Mouse (Mus musculus) left cerebral cortex, adult 2 months (tissue): ENCODE data around the gene Uso1. TPM values are rescaled to one million over a fixed set of nuclear protein-coding genes. Genes with fewer than 3 reads are reported as not detected.

Source experiments
- DNase-seq, 2 experiments: peaks; one replicate each; pipeline ENCODE4 v3.0.0; 2021 to 2022; ENCODE audit warnings: low spot score in 2 of 2, mixed read lengths in 1 of 2; ENCODE audit errors: extremely low spot score in 1 of 2
- H3K27ac ChIP-seq: fragments of 200-600 bp; 2 replicates; pipeline ENCODE4 v1.8.1; 2022
- H3K4me3 ChIP-seq: fragments of 200-600 bp; 2 replicates; pipeline ENCODE4 v1.8.1; 2022
- CTCF ChIP-seq: fragments of 200-600 bp; IDR thresholded peaks from 2 replicates; pipeline ENCODE4 v1.8.1; 2022; ENCODE audit warnings: antibody characterized with exemption, mild to moderate bottlenecking, moderate library complexity
- intact Hi-C: fragments of 180-260 bp; cut with DNase I; formaldehyde crosslinking; loops from one replicate; pipeline ENCODE4 v1.15.1; 2025
- long read RNA-seq, 2 experiments: library from polyadenylated mRNA; stranded (forward); transcript quantifications; one replicate each; pipeline ENCODE4 v2.0.0; 2021; ENCODE audit warnings: borderline mapping rate in 2 of 2
- total RNA-seq, 2 experiments: library from RNA; stranded (reverse); gene quantifications; 2 replicates each; pipeline ENCODE4 v1.2.3; 2021

The Uso1 gene
- 10 to 100 TPM; 79.1 to 84.0 TPM for total RNA-seq
- long read RNA-seq, experiment 1, transcript Uso1-201 (24 exons, 3,898 nt): major isoform, 112 of 139 reads
- long read RNA-seq, experiment 1, partial matches to known transcripts: 6 of 139 reads
- long read RNA-seq, experiment 1, other reads (novel, unspliced or antisense): 18 of 139 reads
- long read RNA-seq, experiment 2, transcript Uso1-201 (24 exons, 3,898 nt): major isoform, 74 of 90 reads
- long read RNA-seq, experiment 2, partial matches to known transcripts: 1 of 90 reads
- long read RNA-seq, experiment 2, other reads (novel, unspliced or antisense): 12 of 90 reads

DNA sequence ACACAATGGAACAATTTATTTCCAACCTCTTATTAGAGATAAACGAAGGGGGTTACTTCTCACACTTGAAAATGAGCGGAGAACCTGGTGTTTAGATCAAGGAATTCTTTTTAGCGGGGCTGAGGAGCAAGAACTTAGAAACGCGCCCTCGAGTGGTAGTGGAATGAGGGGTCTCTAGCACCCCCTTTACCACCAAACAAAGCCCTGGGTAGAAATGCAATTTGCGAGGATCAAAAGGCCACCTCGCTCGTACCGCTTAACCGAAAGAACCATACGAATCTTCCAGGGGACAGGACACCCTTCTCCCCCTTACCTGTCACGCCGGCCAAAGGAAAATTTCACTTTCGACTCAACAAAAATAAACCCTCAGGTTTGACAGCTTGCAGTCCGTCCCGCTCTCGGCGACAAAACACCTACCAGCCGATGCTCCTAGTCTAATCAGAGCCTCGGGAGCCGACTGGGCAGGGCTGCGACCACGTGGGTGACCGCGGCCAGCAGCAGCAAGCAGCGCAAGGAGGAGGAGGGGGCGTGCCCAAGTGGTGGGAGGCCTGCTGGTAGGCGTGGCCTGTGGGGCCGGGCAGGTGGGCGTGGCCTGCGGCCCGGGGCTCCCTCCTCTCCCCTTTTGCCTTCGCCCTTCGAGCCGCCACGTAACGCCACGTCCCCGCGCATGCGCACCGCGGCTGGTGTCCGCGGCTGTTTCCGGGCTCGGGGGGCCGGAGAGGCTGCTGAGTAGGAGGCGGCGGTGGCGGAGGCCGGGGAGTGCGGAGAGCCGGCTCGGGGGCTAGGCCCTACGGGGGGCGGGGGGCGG is at the start of gene Uso1:
Uso1 (plus strand) TSS at position 700 of the 808 bp plus-strand sequence.
- peak within 1 kb of the TSS; percentile 99 for H3K4me3 ChIP-seq
- intact Hi-C loops: loop anchor here (1.0 to 5.0 kb wide), 3 partner anchors 54 to 175 kb away; partner anchors contain the start of genes G3bp2 and Rchy1
- DNase-seq: peak; percentile 97 to 98
- peak within 1 kb of the TSS; percentile 88 for H3K27ac ChIP-seq
- peak; percentile 53 for TF ChIP-seq CTCF

GRCm38 (mm10) chr5:92093263-92094061 is 44.3 kb upstream of the Uso1 start:
- Histone ChIP-seq H3K27ac (no peak overlapping the region), H3K4me3 (no peak overlapping the region)
- no peak for TF ChIP-seq CTCF
- intact Hi-C loops: no loop called here
- DNase-seq: no peak

DNA sequence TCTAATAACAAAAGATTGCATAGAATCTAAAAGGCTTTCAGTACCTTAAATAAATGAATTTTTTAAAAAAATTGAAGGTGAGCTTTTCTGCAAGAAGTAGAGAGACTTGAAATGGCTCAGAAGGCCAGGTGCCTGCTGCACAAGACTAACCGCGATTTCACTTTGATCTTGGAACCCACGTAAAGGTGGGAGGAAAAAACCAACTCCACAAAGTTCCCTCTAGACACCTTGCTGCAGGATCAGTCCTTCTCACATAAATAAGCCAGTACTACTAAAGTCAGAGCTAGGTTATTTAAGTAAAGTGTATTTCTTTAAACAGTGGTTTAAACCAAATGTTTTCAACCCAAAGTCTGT is 43.7 kb upstream of the Uso1 start:
- intact Hi-C loops: no loop called here
- DNase-seq: no peak
- no peak for TF ChIP-seq CTCF
- Histone ChIP-seq H3K4me3 (no peak overlapping the region), H3K27ac (no peak overlapping the region)

- Histone ChIP-seq H3K27ac (no peak overlapping the region), H3K4me3 (no peak overlapping the region)
- no peak for TF ChIP-seq CTCF
- DNase-seq: no peak
- intact Hi-C loops: no loop called here
Measured at GRCm38 (mm10) chr5:92096786-92097185, 41.0 kb upstream of the Uso1 start.

- DNase-seq: no peak
- Histone ChIP-seq H3K4me3 (no peak overlapping the region), H3K27ac (no peak overlapping the region)
- intact Hi-C loops: no loop called here
- no peak for TF ChIP-seq CTCF
Measured at GRCm38 (mm10) chr5:92097779-92098178, 40.0 kb upstream of the Uso1 start.

DNA sequence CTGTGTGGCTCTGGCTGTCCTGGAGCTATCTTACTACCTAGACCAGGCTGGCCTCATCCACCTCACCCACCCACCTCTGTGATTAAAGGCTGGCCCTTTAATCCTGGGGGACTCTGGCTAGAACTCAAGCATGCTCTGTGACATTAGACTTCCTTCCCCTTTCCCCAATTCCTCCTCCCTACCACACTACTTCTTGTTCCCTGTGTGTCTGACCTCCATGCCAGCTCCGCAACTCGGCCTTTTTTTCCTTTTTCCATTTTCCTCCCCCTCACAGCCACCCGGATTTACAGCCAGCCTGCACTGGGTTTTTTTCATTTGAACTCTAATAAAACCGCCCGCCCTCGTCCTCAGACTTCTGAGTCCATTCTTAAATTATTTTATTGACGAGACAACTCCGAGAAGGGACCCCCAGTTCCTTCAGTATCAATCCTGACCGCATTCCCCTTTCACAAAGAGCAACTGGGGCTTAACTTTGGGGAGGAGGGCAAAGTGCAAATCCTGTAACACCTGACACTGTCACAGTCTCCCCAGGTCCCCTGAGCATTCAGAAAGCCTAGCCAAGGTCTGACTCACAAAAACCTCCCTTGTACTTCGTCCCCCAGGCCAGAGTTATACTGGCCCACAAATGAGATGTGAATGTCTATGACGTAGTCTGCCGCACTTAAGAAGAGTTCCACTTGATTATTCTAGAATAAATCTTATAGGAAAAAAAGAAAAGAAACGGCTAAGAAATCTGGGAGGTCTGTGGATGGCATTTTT is 39.2 kb upstream of the Uso1 start:
- Histone ChIP-seq H3K4me3 (no peak overlapping the region), H3K27ac (no peak overlapping the region)
- no peak for TF ChIP-seq CTCF
- intact Hi-C loops: no loop called here
- no peak for DNase-seq

DNA sequence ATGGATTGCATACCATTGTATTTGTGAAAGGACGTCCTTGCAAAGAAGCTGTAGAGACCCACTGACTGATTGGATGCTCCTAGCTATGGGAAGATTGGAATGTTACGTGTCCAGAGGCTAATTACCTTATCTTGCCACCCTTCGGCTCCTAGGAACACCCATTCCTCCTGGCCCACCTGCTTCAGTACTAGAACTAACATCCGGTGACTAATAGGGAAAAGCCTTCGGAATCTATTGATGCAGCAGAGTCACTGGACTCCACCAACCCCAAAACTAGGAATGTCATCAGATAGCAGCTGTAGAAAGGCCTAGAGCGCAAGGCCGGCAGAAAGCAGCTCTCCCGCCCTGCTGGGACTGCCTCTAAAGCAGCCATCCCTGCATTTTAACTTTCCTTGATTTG is 36.1 kb upstream of the Uso1 start:
- TF ChIP-seq CTCF: no peak
- intact Hi-C loops: no loop called here
- DNase-seq: no peak

DNA sequence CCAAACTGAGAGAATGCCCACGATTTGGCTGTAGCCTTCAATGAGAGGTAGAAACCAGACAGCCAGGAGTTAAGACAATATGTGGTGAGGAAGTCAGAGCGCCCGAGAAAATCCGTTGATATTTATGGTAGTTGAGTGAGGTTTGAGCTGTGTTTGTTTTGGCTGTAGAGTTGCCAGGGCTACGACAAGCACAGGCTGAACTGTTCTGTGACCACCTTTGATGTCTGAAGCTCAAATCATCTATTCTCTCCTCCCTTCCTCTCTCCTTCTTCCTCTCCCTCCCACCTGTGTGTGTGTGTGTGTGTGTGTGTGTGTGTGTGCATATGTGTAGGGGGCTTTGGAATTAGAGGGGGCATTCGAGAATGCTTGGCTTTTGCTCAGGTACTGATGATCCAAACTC is 34.7 kb upstream of the Uso1 start:
- H3K27ac ChIP-seq: no peak overlapping the region
- intact Hi-C loops: no loop called here
- TF ChIP-seq CTCF: no peak

More for the DNA sequence above, 36.1 kb upstream of the Uso1 start:
- no peak overlapping the region for H3K27ac ChIP-seq
- no peak overlapping the region for H3K4me3 ChIP-seq

GRCm38 (mm10) chr5:92103816-92104415 is 33.8 kb upstream of the Uso1 start:
- TF ChIP-seq CTCF: no peak
- DNase-seq: no peak
- intact Hi-C loops: no loop called here
- no peak overlapping the region for H3K4me3 ChIP-seq
- H3K27ac ChIP-seq: no peak overlapping the region

More for the DNA sequence above, 34.7 kb upstream of the Uso1 start:
- no peak overlapping the region for H3K4me3 ChIP-seq
- DNase-seq: no peak

GRCm38 (mm10) chr5:92106327-92107125 is 31.2 kb upstream of the Uso1 start:
- intact Hi-C loops: no loop called here
- Histone ChIP-seq H3K4me3 (no peak overlapping the region), H3K27ac (no peak overlapping the region)
- DNase-seq: no peak
- no peak for TF ChIP-seq CTCF
